Mouse (Mus musculus) liver, adult 2 months (tissue): Measurements from ENCODE around the gene Ptgir.

Source experiments
- CTCF ChIP-seq: fragments of 200-500 bp; IDR thresholded peaks from 2 replicates; pipeline ENCODE4 v1.5.1; 2011; ENCODE audit warnings: low read depth, low read length, control low read depth
- POLR2A ChIP-seq: fragments of 200-500 bp; IDR thresholded peaks from 2 replicates; pipeline ENCODE4 v1.6.1; 2011; ENCODE audit warnings: low read length, control low read depth; ENCODE audit not compliant: insufficient read depth; ENCODE audit errors: extremely low read depth

DNA sequence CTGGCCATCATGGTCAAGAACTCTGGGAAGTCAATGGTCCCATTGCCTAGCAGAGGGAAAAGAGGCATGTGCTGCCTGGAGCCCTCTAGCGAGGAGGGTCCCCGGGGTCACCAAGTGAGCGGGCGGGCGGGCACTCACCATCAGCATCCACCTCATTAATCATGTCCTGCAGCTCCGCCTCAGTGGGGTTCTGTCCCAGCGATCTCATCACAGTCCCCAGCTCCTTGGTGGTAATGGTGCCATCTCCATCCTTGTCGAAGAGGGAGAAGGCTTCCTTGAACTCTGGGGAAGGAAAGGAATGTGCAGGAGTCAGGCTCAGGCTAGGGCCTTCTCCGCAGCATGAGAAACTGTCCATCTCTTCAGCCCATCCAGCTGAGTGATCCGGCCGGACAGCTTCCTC is 11.2 kb downstream of the Ptgir start:
- TF ChIP-seq POLR2A = no peak
- no peak for TF ChIP-seq CTCF
